Mouse (Mus musculus): Measurements from ENCODE around the gene Cabp4.

GRCm38 (mm10) chr19:4120496-4120895 lies 23.3 kb downstream of the Cabp4 start:
- TF ChIP-seq TAL1 (IDR thresholded peaks at IDR 0.05; ENCODE audit: low read length) (no peak), GATA1 (IDR thresholded peaks at IDR 0.05; ENCODE audit: low read length) (no peak)
